Mouse (Mus musculus) embryonic fibroblast, embryonic 13.5 days (primary cell): ENCODE results near the gene Gm14685.
"Not testable (repeated sequence)": the region's sequence is repeated elsewhere in the genome, so short reads cannot be mapped to it uniquely, and the experiment has no call there.

Experiments used
- CTCF ChIP-seq: IDR thresholded peaks from 2 replicates; pipeline ENCODE4 v1.5.1; 2011; ENCODE audit warnings: mild to moderate bottlenecking, control low read depth, low read length, moderate library complexity, borderline replicate concordance; ENCODE audit not compliant: insufficient read depth
- POLR2A ChIP-seq: IDR thresholded peaks from 2 replicates; pipeline ENCODE4 v1.6.1; 2011; ENCODE audit warnings: low read depth, mild to moderate bottlenecking, control low read depth, low read length, moderate library complexity

DNA sequence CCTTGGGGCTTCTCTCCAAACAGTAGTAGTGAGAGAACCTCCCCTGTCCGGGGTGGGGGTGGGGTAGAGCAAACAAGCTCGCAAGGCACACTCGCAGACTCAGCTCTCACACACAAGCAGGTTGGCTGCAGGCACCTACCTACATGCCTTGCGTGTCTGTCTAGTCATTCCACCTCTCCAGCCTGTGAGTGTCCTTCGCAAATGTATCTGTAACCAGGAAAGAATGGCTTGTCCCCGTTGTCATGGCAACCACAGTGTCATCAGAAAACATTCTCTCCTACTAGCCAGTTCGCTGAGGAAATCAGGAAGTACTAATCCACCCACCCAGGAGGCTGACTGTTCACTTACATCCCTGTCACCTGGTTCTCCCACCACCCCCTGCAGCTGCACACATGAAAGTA, 26.4 kb downstream of the Gm14685 start:
- not testable (repeated sequence) for TF ChIP-seq CTCF, POLR2A
